Mouse (Mus musculus) lung, embryonic 15.5 days (tissue): ENCODE measurements at regions not wholly inside any gene's neighbourhood (a gene's known extent, or its start where the extent isn't known, plus 50 kb on each side); places are given as distances from the start of the nearest gene placed in this dataset.
A peak's percentile ranks its signal among the peaks of the same experiment; 100 is the strongest.

Source experiments
- ATAC-seq: fragments of 200-750 bp; cut with Nextera tagmentation; 2 replicates; pipeline ENCODE4 v1.8.0; 2017; ENCODE audit warnings: moderate number of reproducible peaks, borderline replicate concordance; ENCODE audit not compliant: low FRiP score, low TSS enrichment; ENCODE audit errors: extremely low read depth
- H3K27ac ChIP-seq: fragments of 300-500 bp; sonication (generic); 2 replicates; pipeline ENCODE4 v1.5.1; 2015; ENCODE audit warnings: moderate library complexity, mild to moderate bottlenecking, inconsistent platforms
- H3K27me3 ChIP-seq: fragments of 300-500 bp; sonication (generic); 2 replicates; pipeline ENCODE4 v1.6.1; 2015; ENCODE audit warnings: inconsistent platforms
- H3K36me3 ChIP-seq: fragments of 300-500 bp; sonication (generic); 2 replicates; pipeline ENCODE4 v1.6.1; 2015; ENCODE audit warnings: inconsistent platforms
- H3K4me1 ChIP-seq: fragments of 300-500 bp; sonication (generic); 2 replicates; pipeline ENCODE4 v1.6.1; 2015; ENCODE audit warnings: inconsistent platforms
- H3K4me2 ChIP-seq: fragments of 300-500 bp; sonication (generic); 2 replicates; pipeline ENCODE4 v1.6.1; 2015; ENCODE audit warnings: inconsistent platforms, mild to moderate bottlenecking, moderate library complexity
- H3K4me3 ChIP-seq: fragments of 300-500 bp; sonication (generic); 2 replicates; pipeline ENCODE4 v1.5.1; 2015; ENCODE audit warnings: mild to moderate bottlenecking, inconsistent platforms
- H3K9ac ChIP-seq: fragments of 300-500 bp; sonication (generic); 2 replicates; pipeline ENCODE4 v1.6.1; 2015; ENCODE audit warnings: inconsistent platforms
- H3K9me3 ChIP-seq: fragments of 300-500 bp; sonication (generic); 2 replicates; pipeline ENCODE4 v1.6.1; 2016; ENCODE audit warnings: inconsistent platforms
- WGBS: fragments of 180-500 bp; shearing (Covaris S2); methylation state at CpG from one replicate; pipeline ENCODE4 v1.1.7; 2015; 5-methylcytosine and 5-hydroxymethylcytosine counted together

DNA sequence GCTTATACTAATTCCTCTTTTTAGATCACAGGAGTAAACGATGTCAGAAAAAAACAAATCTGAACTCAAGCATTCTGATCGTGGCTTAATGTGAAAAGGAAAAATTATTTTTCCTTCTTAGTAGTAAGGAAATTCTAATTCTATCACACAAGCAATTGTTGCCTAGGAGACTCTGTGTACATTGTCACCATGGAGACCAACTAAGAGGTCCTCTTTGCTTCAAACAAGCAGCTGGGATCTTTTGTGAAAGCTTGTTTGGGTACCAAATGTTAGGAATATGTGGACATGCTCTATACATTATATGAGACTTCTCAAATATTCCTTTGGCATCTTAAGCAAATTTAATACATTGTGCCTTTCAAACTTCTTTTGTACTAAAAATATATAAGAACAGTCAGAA is 345.9 kb upstream of the Atp10a start:
- no peak for ATAC-seq
- H3K9me3 ChIP-seq, result no peaks in the 10 kb centered on the region
- H3K9ac ChIP-seq, result no peak overlapping the region
- no peak overlapping the region for H3K4me3 ChIP-seq
- H3K27me3 ChIP-seq, result no peaks in the 10 kb centered on the region
- H3K36me3 ChIP-seq, result no peaks in the 10 kb centered on the region
- no peak overlapping the region for H3K27ac ChIP-seq
- no peaks in the 10 kb centered on the region for H3K4me1 ChIP-seq
- H3K4me2 ChIP-seq, result no peak overlapping the region
- WGBS, result 74% methylated on average over 2 of the region's 2 CpGs

DNA sequence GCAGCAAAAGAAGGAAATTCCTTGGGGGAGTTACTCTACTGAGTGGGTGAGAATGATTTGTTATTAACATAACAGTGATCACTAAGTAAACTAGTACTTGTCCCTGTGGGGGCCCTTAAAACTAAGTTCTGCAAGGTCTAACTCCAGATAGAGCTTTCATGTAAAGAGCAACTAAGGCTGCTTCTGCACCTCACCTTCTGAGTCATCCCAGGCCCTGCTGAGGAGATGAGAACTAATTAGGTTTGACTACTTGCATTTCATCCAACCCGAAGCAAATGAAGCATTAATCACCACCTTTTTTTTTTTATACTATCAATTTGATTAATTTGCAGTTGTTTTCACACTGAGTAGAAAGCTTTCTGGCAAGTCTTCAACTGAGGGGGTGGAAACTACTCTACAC is 333.6 kb upstream of the Atp10a start:
- no peaks in the 10 kb centered on the region for H3K36me3 ChIP-seq
- WGBS, result 19% methylated on average over 1 of the region's 1 CpGs
- H3K9ac ChIP-seq, result no peak overlapping the region
- H3K9me3 ChIP-seq, result no peaks in the 10 kb centered on the region
- H3K27ac ChIP-seq, result no peak overlapping the region
- no peak overlapping the region for H3K4me2 ChIP-seq
- no peaks in the 10 kb centered on the region for H3K27me3 ChIP-seq
- H3K4me1 ChIP-seq, result no peaks in the 10 kb centered on the region
- H3K4me3 ChIP-seq, result no peak overlapping the region
- ATAC-seq, result no peak

DNA sequence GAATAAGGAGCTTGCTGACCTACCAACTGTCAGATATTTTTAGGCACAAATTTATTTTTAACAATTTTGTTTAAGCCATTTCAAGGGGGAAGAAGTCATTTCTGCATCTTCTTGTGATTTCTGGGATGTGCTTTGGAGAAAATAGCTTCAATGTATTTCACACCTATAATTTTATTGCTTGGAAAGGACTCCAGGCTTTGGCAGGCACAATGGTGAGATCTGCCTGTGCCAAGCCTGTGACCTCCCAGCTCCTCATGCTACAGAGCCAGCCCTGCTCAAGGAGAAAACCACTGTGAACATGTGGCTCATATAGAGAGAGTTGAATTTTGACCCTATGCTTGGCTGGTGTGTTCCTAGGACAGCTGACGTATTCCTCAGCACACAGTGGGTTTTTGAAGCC is 288.6 kb upstream of the Atp10a start:
- no peaks in the 10 kb centered on the region for H3K4me1 ChIP-seq
- ATAC-seq, result no peak
- 59% methylated on average over 1 of the region's 1 CpGs for WGBS

GRCm38 (mm10) chr7:58383401-58383800 is 272.6 kb upstream of the Atp10a start:
- Histone ChIP-seq H3K27ac (no peak overlapping the region), H3K36me3 (no peaks in the 10 kb centered on the region), H3K4me1 (no peaks in the 10 kb centered on the region), H3K9me3 (no peaks in the 10 kb centered on the region), H3K9ac (no peak overlapping the region), H3K4me2 (no peak overlapping the region), H3K4me3 (no peak overlapping the region), H3K27me3 (no peaks in the 10 kb centered on the region)
- WGBS, result 17% methylated on average over 1 of the region's 1 CpGs
- ATAC-seq, result no peak

More for the DNA sequence above, 288.6 kb upstream of the Atp10a start:
- no peaks in the 10 kb centered on the region for H3K27me3 ChIP-seq
- H3K36me3 ChIP-seq, result no peaks in the 10 kb centered on the region
- H3K4me2 ChIP-seq, result no peak overlapping the region
- no peaks in the 10 kb centered on the region for H3K9me3 ChIP-seq
- no peak overlapping the region for H3K27ac ChIP-seq
- no peak overlapping the region for H3K9ac ChIP-seq
- H3K4me3 ChIP-seq, result no peak overlapping the region

DNA sequence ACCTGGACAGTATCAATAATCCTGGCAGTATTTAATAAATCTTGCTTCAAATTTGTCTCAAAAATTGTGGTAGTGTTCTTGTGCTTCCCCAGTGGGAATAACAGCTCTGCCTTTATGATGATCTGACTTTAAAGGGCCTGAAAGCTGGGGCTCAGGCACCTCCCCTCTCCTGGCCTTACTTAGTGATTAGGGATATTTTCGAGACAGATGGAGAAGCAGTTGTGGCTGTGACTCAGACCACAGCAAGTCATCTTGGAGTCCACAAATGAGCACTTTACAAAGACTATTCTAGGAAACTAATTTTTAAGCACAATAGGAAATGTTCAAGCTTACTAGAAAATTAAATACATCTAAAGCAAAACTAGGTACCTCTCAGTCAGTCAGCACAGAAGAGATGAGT is 267.6 kb upstream of the Atp10a start:
- WGBS, result 47% methylated on average over 1 of the region's 1 CpGs
- no peak overlapping the region for H3K4me3 ChIP-seq
- H3K9ac ChIP-seq, result no peak overlapping the region
- H3K4me2 ChIP-seq, result no peak overlapping the region
- H3K27me3 ChIP-seq, result no peaks in the 10 kb centered on the region
- no peak overlapping the region for H3K27ac ChIP-seq
- H3K36me3 ChIP-seq, result no peaks in the 10 kb centered on the region
- ATAC-seq, result no peak
- no peaks in the 10 kb centered on the region for H3K9me3 ChIP-seq
- no peaks in the 10 kb centered on the region for H3K4me1 ChIP-seq

GRCm38 (mm10) chr7:58392391-58393115 is 263.4 kb upstream of the Atp10a start:
- Histone ChIP-seq H3K4me1 (no peaks in the 10 kb centered on the region), H3K9ac (no peak overlapping the region), H3K36me3 (no peaks in the 10 kb centered on the region), H3K4me3 (no peak overlapping the region), H3K4me2 (no peak overlapping the region), H3K9me3 (no peaks in the 10 kb centered on the region), H3K27me3 (no peaks in the 10 kb centered on the region), H3K27ac (no peak overlapping the region)
- 68% methylated on average over 4 of the region's 4 CpGs for WGBS
- no peak for ATAC-seq

DNA sequence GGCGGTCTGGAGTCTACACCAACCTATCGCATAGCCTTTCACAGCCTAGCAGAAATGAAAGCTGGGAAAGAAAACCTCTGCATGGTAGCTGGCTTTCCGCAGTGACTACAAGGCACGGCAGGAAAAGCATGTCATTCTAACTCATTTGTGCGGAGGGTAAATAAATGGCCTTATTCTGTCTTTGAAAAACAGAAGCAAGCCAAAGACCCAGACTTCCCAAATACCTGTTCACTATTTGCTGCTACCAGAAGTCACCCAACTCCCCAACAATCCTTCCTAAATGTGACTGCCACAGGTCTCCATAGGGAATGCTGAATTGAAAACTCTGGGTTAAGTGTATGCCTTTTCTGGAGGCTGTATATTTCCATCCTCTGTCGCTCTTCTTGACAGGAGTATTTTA is 258.0 kb upstream of the Atp10a start:
- Histone ChIP-seq H3K9me3 (no peaks in the 10 kb centered on the region), H3K9ac (peak overlapping the region; percentile 55; the same call in 1 of the 2 replicates), H3K4me3 (peak overlapping the region; percentile 61), H3K36me3 (no peaks in the 10 kb centered on the region), H3K27me3 (no peaks in the 10 kb centered on the region), H3K4me2 (peak overlapping the region; percentile 58), H3K4me1 (peaks cover 12% of the 10 kb centered on the region), H3K27ac (peak overlapping the region; percentile 88)
- ATAC-seq, result no peak
- whole genome bisulfite sequencing, result 23% methylated on average over 6 of the region's 6 CpGs

GRCm38 (mm10) chr7:58398558-58399144 is 257.3 kb upstream of the Atp10a start:
- Histone ChIP-seq H3K4me2 (peak overlapping the region; percentile 58), H3K27me3 (no peaks in the 10 kb centered on the region), H3K4me3 (peak overlapping the region; percentile 61), H3K9me3 (no peaks in the 10 kb centered on the region), H3K9ac (peak overlapping the region; percentile 55), H3K36me3 (no peaks in the 10 kb centered on the region), H3K27ac (peak overlapping the region; percentile 88), H3K4me1 (peaks cover 12% of the 10 kb centered on the region)
- ATAC-seq, result 0 out of 2 replicates have a peak, but pooled peaks have one; percentile 3
- 1% methylated on average over 9 of the region's 9 CpGs for WGBS

- ATAC-seq, result peak; percentile 99
- WGBS, result under 1% methylated on average over 21 of the region's 21 CpGs
- Histone ChIP-seq H3K9ac (peak overlapping the region; percentile 55), H3K27ac (peak overlapping the region; percentile 88), H3K4me2 (peak overlapping the region; percentile 58), H3K36me3 (no peaks in the 10 kb centered on the region), H3K4me3 (peak overlapping the region; percentile 61), H3K27me3 (no peaks in the 10 kb centered on the region), H3K4me1 (peaks cover 12% of the 10 kb centered on the region), H3K9me3 (no peaks in the 10 kb centered on the region)
These were observed 256.8 kb upstream of the Atp10a start for GRCm38 (mm10) chr7:58399145-58399604.

DNA sequence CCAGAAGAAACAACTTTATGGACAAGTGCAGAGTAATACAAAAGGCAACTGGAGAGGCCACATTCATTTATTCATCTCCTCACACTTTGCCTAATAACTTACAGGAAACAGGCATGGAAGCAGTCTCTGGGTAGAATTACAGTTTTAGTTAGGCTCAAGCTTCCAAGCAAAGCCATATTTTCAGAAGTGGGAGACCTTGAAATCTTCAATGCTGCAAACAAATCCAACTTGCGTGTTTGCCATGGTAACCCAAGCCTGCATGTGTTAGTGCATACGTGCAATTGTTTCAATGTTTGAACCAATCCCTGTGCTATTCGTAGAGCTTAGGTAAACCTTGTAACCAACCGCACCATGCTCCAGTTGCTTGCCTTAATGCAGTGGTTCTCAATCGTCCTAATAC is 256.3 kb upstream of the Atp10a start:
- peak overlapping the region; percentile 42 for H3K9ac ChIP-seq
- WGBS, result 26% methylated on average over 5 of the region's 5 CpGs

GRCm38 (mm10) chr7:58400594-58400993 is 255.4 kb upstream of the Atp10a start:
- Histone ChIP-seq H3K4me3 (no peak overlapping the region), H3K9ac (no peak overlapping the region), H3K4me2 (no peak overlapping the region), H3K4me1 (peaks cover 12% of the 10 kb centered on the region), H3K36me3 (no peaks in the 10 kb centered on the region), H3K9me3 (no peaks in the 10 kb centered on the region), H3K27ac (no peak overlapping the region), H3K27me3 (no peaks in the 10 kb centered on the region)
- ATAC-seq, result no peak
- WGBS, result 27% methylated on average over 1 of the region's 1 CpGs

More for the DNA sequence above, 256.3 kb upstream of the Atp10a start:
- H3K27ac ChIP-seq, result peak overlapping the region; percentile 48; the same call in 1 of the 2 replicates
- peaks cover 12% of the 10 kb centered on the region for H3K4me1 ChIP-seq
- no peak for ATAC-seq
- H3K27me3 ChIP-seq, result no peaks in the 10 kb centered on the region
- no peaks in the 10 kb centered on the region for H3K36me3 ChIP-seq
- no peaks in the 10 kb centered on the region for H3K9me3 ChIP-seq
- peak overlapping the region; percentile 61 for H3K4me3 ChIP-seq
- peak overlapping the region; percentile 53 for H3K4me2 ChIP-seq

DNA sequence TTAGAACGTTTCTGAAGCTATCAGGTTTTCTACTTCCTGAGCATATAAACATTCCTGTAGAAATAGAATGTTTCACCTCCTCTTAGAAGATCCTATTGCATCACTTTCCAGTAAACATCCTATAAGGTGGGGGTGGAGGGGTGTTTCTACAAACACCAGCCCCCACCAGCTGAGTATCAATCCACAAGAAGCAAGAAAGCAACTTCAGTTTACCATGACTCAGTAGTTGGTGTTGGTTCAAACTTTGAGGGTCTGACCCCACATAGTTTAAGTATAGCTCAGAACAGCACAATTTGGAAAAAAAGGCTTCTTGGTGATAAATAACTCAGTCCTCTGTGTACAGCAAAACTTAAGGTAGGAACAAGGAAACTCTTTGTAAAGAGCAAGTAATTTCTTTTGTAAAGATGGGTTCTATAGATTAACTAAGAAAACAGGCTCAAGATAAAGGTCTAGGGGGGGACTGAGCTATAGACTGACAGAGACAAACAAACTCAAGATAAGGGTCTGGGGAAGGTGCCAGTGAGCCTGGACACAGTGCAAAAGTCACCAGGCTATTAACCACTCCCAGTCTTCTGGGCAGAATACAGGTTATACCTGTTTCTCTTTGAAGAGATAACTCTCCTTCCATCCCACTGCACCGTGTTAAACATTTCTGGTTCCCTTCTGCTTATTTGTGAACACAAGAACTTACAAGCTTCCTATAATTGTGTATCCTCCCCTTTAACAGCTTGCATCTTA is 218.9 kb upstream of the Atp10a start:
- H3K4me3 ChIP-seq, result no peak overlapping the region
- H3K27me3 ChIP-seq, result no peaks in the 10 kb centered on the region
- WGBS, result 4% methylated on average over 2 of the region's 2 CpGs
- ATAC-seq, result no peak
- H3K36me3 ChIP-seq, result no peaks in the 10 kb centered on the region
- H3K4me1 ChIP-seq, result no peaks in the 10 kb centered on the region
- H3K27ac ChIP-seq, result no peak overlapping the region
- no peaks in the 10 kb centered on the region for H3K9me3 ChIP-seq
- H3K9ac ChIP-seq, result no peak overlapping the region
- H3K4me2 ChIP-seq, result no peak overlapping the region
